Mouse (Mus musculus): ENCODE results near the gene Tectb.

GRCm38 (mm10) chr19:55218741-55219221, 38.2 kb downstream of the Tectb start:
- no peak for TF ChIP-seq CTCF (IDR thresholded peaks at IDR 0.05; ENCODE audit: extremely low read depth, insufficient read length, insufficient replicate concordance, low read depth, low read length)
- no peak for TF ChIP-seq POLR2A (IDR thresholded peaks at IDR 0.05; ENCODE audit: low read depth, low read length)

Measured in small intestine, adult 2 months (tissue).